Mouse (Mus musculus): ENCODE results near the gene Cdca5. TPM values are rescaled to one million over a fixed set of nuclear protein-coding genes. Genes with fewer than 3 reads are reported as not detected.
A peak's percentile ranks its signal among the peaks of the same experiment; 100 is the strongest.

Cdca5 gene
- polyA plus RNA-seq, 1 experiment: 0.67 TPM

GRCm38 (mm10) chr19:6068951-6069350, 15.8 kb upstream of the Cdca5 start:
- H3K27ac ChIP-seq (ENCODE audit: insufficient read depth, low read depth, low read length): no peak overlapping the region
- no peaks in the 10 kb centered on the region; the same call in 1 of the 2 replicates for H3K36me3 ChIP-seq (ENCODE audit: control insufficient read depth, insufficient read depth, low read length)
- TF ChIP-seq POLR2A (IDR thresholded peaks at IDR 0.05; ENCODE audit: low read depth, low read length) (no peak), CTCF (conservative IDR thresholded peaks at IDR 0.05; ENCODE audit: insufficient read depth, insufficient read length, low read depth, low read length) (no peak)
- DNase-seq: no peak
- H3K27me3 ChIP-seq (replicated peaks; ENCODE audit: control insufficient read depth, insufficient read depth, low read length): no peaks in the 10 kb centered on the region
- 78% methylated on average over 4 of the region's 4 CpGs for WGBS
- H3K4me3 ChIP-seq (ENCODE audit: insufficient read depth, low read depth, low read length): no peak overlapping the region
- H3K4me1 ChIP-seq (ENCODE audit: control insufficient read depth, insufficient read depth, low read length): peaks cover 8% of the 10 kb centered on the region; the same call in 1 of the 2 replicates

DNA sequence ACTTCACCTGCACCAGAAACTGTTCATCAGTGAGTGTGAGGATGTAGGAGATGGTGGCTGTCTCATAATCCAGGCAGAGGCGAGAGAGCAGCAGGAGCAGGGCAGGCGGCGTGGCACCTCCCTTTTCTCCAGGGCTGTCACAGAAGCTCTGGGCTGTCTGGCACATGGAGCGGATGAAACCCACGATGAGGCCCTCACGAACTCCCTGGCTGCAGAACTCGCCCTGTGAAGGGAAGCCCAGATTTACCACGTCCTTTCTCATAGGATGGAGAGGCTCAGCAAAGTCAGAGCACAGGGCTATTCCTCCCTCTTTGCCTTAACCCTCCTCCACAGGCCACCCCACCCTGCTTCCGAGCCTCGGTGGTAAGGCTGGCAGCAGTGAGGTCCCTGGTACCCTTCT, 14.9 kb upstream of the Cdca5 start:
- Histone ChIP-seq H3K27ac (ENCODE audit: insufficient read depth, low read depth, low read length) (no peak overlapping the region), H3K27me3 (replicated peaks; ENCODE audit: control insufficient read depth, insufficient read depth, low read length) (no peaks in the 10 kb centered on the region), H3K4me3 (ENCODE audit: insufficient read depth, low read depth, low read length) (no peak overlapping the region), H3K36me3 (ENCODE audit: control insufficient read depth, insufficient read depth, low read length) (no peaks in the 10 kb centered on the region; the same call in 1 of the 2 replicates), H3K4me1 (ENCODE audit: control insufficient read depth, insufficient read depth, low read length) (peaks cover 8% of the 10 kb centered on the region; the same call in 1 of the 2 replicates)
- DNase-seq: no peak
- 91% methylated on average over 10 of the region's 10 CpGs for WGBS
- TF ChIP-seq CTCF (conservative IDR thresholded peaks at IDR 0.05; ENCODE audit: insufficient read depth, insufficient read length, low read depth, low read length) (no peak), POLR2A (IDR thresholded peaks at IDR 0.05; ENCODE audit: low read depth, low read length) (no peak)

- no peak for TF ChIP-seq POLR2A (IDR thresholded peaks at IDR 0.05; ENCODE audit: low read depth, low read length)
- no peak for TF ChIP-seq CTCF (conservative IDR thresholded peaks at IDR 0.05; ENCODE audit: insufficient read depth, insufficient read length, low read depth, low read length)
- Histone ChIP-seq H3K36me3 (ENCODE audit: control insufficient read depth, insufficient read depth, low read length) (no peaks in the 10 kb centered on the region; the same call in 1 of the 2 replicates), H3K27ac (ENCODE audit: insufficient read depth, low read depth, low read length) (no peak overlapping the region), H3K4me3 (ENCODE audit: insufficient read depth, low read depth, low read length) (no peak overlapping the region), H3K27me3 (replicated peaks; ENCODE audit: control insufficient read depth, insufficient read depth, low read length) (no peaks in the 10 kb centered on the region), H3K4me1 (ENCODE audit: control insufficient read depth, insufficient read depth, low read length) (peaks cover 8% of the 10 kb centered on the region; the same call in 1 of the 2 replicates)
- DNase-seq: no peak
- 93% methylated on average over 31 of the region's 31 CpGs for WGBS
Observed at GRCm38 (mm10) chr19:6070571-6071250, 14.1 kb upstream of the Cdca5 start.

- TF ChIP-seq CTCF (conservative IDR thresholded peaks at IDR 0.05; ENCODE audit: insufficient read depth, insufficient read length, low read depth, low read length): no peak
- no peak for TF ChIP-seq POLR2A (IDR thresholded peaks at IDR 0.05; ENCODE audit: low read depth, low read length)
- 91% methylated on average over 19 of the region's 19 CpGs for WGBS
- H3K27me3 ChIP-seq (replicated peaks; ENCODE audit: control insufficient read depth, insufficient read depth, low read length): no peaks in the 10 kb centered on the region
- no peak overlapping the region for H3K27ac ChIP-seq (ENCODE audit: insufficient read depth, low read depth, low read length)
- H3K4me3 ChIP-seq (ENCODE audit: insufficient read depth, low read depth, low read length): no peak overlapping the region
- no peaks in the 10 kb centered on the region; the same call in 1 of the 2 replicates for H3K36me3 ChIP-seq (ENCODE audit: control insufficient read depth, insufficient read depth, low read length)
- peaks cover 11% of the 10 kb centered on the region for H3K4me1 ChIP-seq (ENCODE audit: control insufficient read depth, insufficient read depth, low read length)
- no peak for DNase-seq
Observed at GRCm38 (mm10) chr19:6071261-6071660, 13.5 kb upstream of the Cdca5 start.

DNA sequence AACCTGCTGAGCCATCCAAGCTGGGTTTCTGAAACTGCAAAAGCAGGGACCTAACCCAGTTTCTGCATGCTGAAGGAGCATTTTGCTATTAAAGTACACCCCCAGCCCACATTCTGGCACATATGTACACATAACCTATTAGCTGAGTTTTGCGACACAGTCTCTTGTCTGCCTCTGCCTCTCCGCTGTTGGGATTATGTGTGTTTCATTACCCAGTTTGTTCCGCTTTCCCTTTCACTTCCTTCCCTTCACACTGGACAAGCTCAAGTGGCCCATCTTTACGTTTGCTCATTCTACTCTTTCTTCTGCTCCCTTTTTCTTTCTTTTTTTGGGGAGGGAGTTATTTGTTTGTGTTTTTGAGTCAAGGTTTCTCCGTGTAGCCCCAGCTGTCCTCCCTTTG, 10.9 kb upstream of the Cdca5 start:
- Histone ChIP-seq H3K4me1 (ENCODE audit: control insufficient read depth, insufficient read depth, low read length) (peaks cover 5% of the 10 kb centered on the region), H3K27ac (ENCODE audit: insufficient read depth, low read depth, low read length) (no peak overlapping the region), H3K36me3 (ENCODE audit: control insufficient read depth, insufficient read depth, low read length) (no peaks in the 10 kb centered on the region; the same call in 1 of the 2 replicates), H3K27me3 (replicated peaks; ENCODE audit: control insufficient read depth, insufficient read depth, low read length) (no peaks in the 10 kb centered on the region), H3K4me3 (ENCODE audit: insufficient read depth, low read depth, low read length) (no peak overlapping the region)
- TF ChIP-seq CTCF (conservative IDR thresholded peaks at IDR 0.05; ENCODE audit: insufficient read depth, insufficient read length, low read depth, low read length) (no peak), POLR2A (IDR thresholded peaks at IDR 0.05; ENCODE audit: low read depth, low read length) (no peak)
- DNase-seq: no peak
- whole genome bisulfite sequencing: 93% methylated on average over 5 of the region's 5 CpGs

GRCm38 (mm10) chr19:6076564-6077393, 8.0 kb upstream of the Cdca5 start, which contains the start of gene Vps51:
TSS of gene Vps51 (minus strand) at chr19:6077231.
- peak; percentile 95 for DNase-seq
- Histone ChIP-seq H3K4me1 (ENCODE audit: control insufficient read depth, insufficient read depth, low read length) (peaks cover 5% of the 10 kb centered on the region), H3K36me3 (ENCODE audit: control insufficient read depth, insufficient read depth, low read length) (no peaks in the 10 kb centered on the region), H3K27ac (ENCODE audit: insufficient read depth, low read depth, low read length) (peak within 1 kb of the TSS; percentile 61), H3K4me3 (ENCODE audit: insufficient read depth, low read depth, low read length) (peak within 1 kb of the TSS; percentile 73), H3K27me3 (replicated peaks; ENCODE audit: control insufficient read depth, insufficient read depth, low read length) (no peaks in the 10 kb centered on the region)
- under 1% methylated on average over 33 of the region's 33 CpGs for WGBS
- TF ChIP-seq POLR2A (IDR thresholded peaks at IDR 0.05; ENCODE audit: low read depth, low read length) (no peak), CTCF (conservative IDR thresholded peaks at IDR 0.05; ENCODE audit: insufficient read depth, insufficient read length, low read depth, low read length) (no peak)

DNA sequence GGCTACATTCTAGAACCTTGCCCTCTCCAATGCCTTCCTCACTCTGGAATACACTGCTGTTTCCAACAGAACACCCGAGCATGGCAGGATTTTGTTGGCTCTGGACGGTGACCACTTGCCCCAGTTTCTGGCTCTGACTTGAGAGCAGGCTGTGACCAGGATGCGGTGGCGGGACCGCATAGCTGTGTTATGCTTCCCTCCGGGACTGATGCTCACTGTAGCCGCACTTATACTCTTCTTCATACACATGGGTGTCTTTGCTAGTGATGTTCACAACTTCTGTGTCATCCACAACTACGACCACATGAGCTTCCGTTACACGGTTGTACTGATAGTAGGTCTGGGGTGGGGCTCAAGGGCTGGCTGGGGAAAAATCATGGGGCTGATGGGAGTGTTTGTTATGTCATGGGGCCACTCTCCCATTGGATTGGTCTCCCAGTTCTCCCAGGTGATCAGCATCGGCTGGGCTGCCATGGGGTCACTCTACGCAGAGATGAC, 4.8 kb upstream of the Cdca5 start, which contains the start of gene Tmem262:
TSS of gene Tmem262 (plus strand) at position 51 of the 498 bp plus-strand sequence.
- no peak within 1 kb of the TSS for H3K4me3 ChIP-seq (ENCODE audit: insufficient read depth, low read depth, low read length)
- no peaks in the 10 kb centered on the region for H3K36me3 ChIP-seq (ENCODE audit: control insufficient read depth, insufficient read depth, low read length)
- TF ChIP-seq POLR2A (IDR thresholded peaks at IDR 0.05; ENCODE audit: low read depth, low read length) (no peak), CTCF (conservative IDR thresholded peaks at IDR 0.05; ENCODE audit: insufficient read depth, insufficient read length, low read depth, low read length) (no peak)
- no peaks in the 10 kb centered on the region for H3K27me3 ChIP-seq (replicated peaks; ENCODE audit: control insufficient read depth, insufficient read depth, low read length)
- no peak for DNase-seq
- peaks cover 5% of the 10 kb centered on the region for H3K4me1 ChIP-seq (ENCODE audit: control insufficient read depth, insufficient read depth, low read length)
- WGBS: 91% methylated on average over 12 of the region's 12 CpGs
- no peak within 1 kb of the TSS for H3K27ac ChIP-seq (ENCODE audit: insufficient read depth, low read depth, low read length)
